Mouse (Mus musculus): ENCODE measurements around the gene Gm45623.

Gene Gm45623

GRCm38 (mm10) chr13:56752474-56753191, 994 bp downstream of the Gm45623 start:
- DNase-seq (ENCODE audit: low read depth): no peak

- no peak for DNase-seq (ENCODE audit: low read depth)
These were observed 1.9 kb downstream of the Gm45623 start for GRCm38 (mm10) chr13:56751774-56752173.

GRCm38 (mm10) chr13:56749377-56749776, 4.2 kb downstream of the Gm45623 start:
- DNase-seq (ENCODE audit: low read depth): no peak

GRCm38 (mm10) chr13:56747554-56747953, 6.1 kb downstream of the Gm45623 start:
- DNase-seq (ENCODE audit: low read depth): no peak

- DNase-seq (ENCODE audit: low read depth): no peak
These were observed 6.7 kb downstream of the Gm45623 start for GRCm38 (mm10) chr13:56746739-56747532.

GRCm38 (mm10) chr13:56742325-56742901, 11.2 kb downstream of the Gm45623 start:
- no peak for DNase-seq (ENCODE audit: low read depth)

- no peak for DNase-seq (ENCODE audit: low read depth)
These were observed 11.9 kb downstream of the Gm45623 start for GRCm38 (mm10) chr13:56741691-56742090.

GRCm38 (mm10) chr13:56740496-56740895, 13.1 kb downstream of the Gm45623 start:
- DNase-seq (ENCODE audit: low read depth): no peak

- no peak for DNase-seq (ENCODE audit: low read depth)
These were observed 14.1 kb downstream of the Gm45623 start for GRCm38 (mm10) chr13:56739556-56739955.

GRCm38 (mm10) chr13:56735212-56735875, 18.3 kb downstream of the Gm45623 start:
- peak; percentile 29 for DNase-seq (ENCODE audit: low read depth)

- no peak for DNase-seq (ENCODE audit: low read depth)
These were observed 19.0 kb downstream of the Gm45623 start for GRCm38 (mm10) chr13:56734617-56735016.

GRCm38 (mm10) chr13:56729046-56729445, 24.6 kb downstream of the Gm45623 start:
- no peak for DNase-seq (ENCODE audit: low read depth)

- DNase-seq (ENCODE audit: low read depth): no peak
These were observed 27.1 kb downstream of the Gm45623 start for GRCm38 (mm10) chr13:56726551-56726950.

GRCm38 (mm10) chr13:56712221-56712620, 41.4 kb downstream of the Gm45623 start:
- DNase-seq (ENCODE audit: low read depth): no peak

- DNase-seq (ENCODE audit: low read depth): no peak
These were observed 43.0 kb downstream of the Gm45623 start for GRCm38 (mm10) chr13:56710620-56711019.

- no peak for DNase-seq (ENCODE audit: low read depth)
These were observed 46.0 kb downstream of the Gm45623 start for GRCm38 (mm10) chr13:56707606-56708005.

- no peak for DNase-seq (ENCODE audit: low read depth)
These were observed 46.5 kb downstream of the Gm45623 start for GRCm38 (mm10) chr13:56707111-56707510.

- peak; percentile 29 for DNase-seq (ENCODE audit: low read depth)
These were observed 49.0 kb downstream of the Gm45623 start for GRCm38 (mm10) chr13:56704596-56704995.

GRCm38 (mm10) chr13:56703871-56704321, 49.7 kb downstream of the Gm45623 start:
- DNase-seq (ENCODE audit: low read depth): peak; percentile 83

- DNase-seq (ENCODE audit: low read depth): no peak
These were observed 50.3 kb downstream of the Gm45623 start for GRCm38 (mm10) chr13:56703222-56703870.

- DNase-seq (ENCODE audit: low read depth): peak; percentile 85
These were observed 51.0 kb downstream of the Gm45623 start, which contains the start of gene Smad5 for GRCm38 (mm10) chr13:56702469-56703221. Gene Smad5, plus strand, starts transcription at chr13:56703010.
